Mouse (Mus musculus) ES-E14 (cell line): ENCODE results near the gene Ifi27.

ENCODE experiments used
- CHD2 ChIP-seq: IDR thresholded peaks from 2 replicates; pipeline ENCODE4 v1.6.1; 2014; ENCODE audit warnings: mild to moderate bottlenecking, low read depth, low read length, inconsistent platforms
- HCFC1 ChIP-seq: IDR thresholded peaks from 2 replicates; pipeline ENCODE4 v1.6.1; 2012; ENCODE audit warnings: low read length, inconsistent platforms, borderline replicate concordance; ENCODE audit not compliant: insufficient read depth
- MAFK ChIP-seq: IDR thresholded peaks from 2 replicates; pipeline ENCODE4 v1.6.1; 2014; ENCODE audit warnings: mild to moderate bottlenecking, low read depth, low read length, inconsistent platforms; ENCODE audit not compliant: insufficient read depth
- ZC3H11A ChIP-seq: IDR thresholded peaks from 2 replicates; pipeline ENCODE4 v1.6.1; 2012; ENCODE audit warnings: low read depth, mild to moderate bottlenecking, inconsistent platforms, low read length, borderline replicate concordance

- no peak for TF ChIP-seq HCFC1
- TF ChIP-seq ZC3H11A: no peak
- TF ChIP-seq MAFK: no peak
- TF ChIP-seq CHD2: no peak
Measured at GRCm38 (mm10) chr12:103408144-103408543, 25.9 kb upstream of the Ifi27 start.
